Mouse (Mus musculus): ENCODE data around the gene Agtpbp1. TPM values are rescaled to one million over a fixed set of nuclear protein-coding genes. Genes with fewer than 3 reads are reported as not detected.

Agtpbp1 gene
- polyA plus RNA-seq, 1 experiment = 7.5 TPM

- peaks cover 18% of the 10 kb centered on the region for H3K36me3 ChIP-seq (ENCODE audit: control insufficient read depth, insufficient read depth)
- no peak overlapping the region for H3ac ChIP-seq (ENCODE audit: control insufficient read depth, insufficient read length, low read depth)
- H3K79me3 ChIP-seq (ENCODE audit: low read depth) = no peaks in the 10 kb centered on the region
- no peaks in the 10 kb centered on the region for H3K79me2 ChIP-seq (ENCODE audit: control insufficient read depth, insufficient read depth)
- H3K4me3 ChIP-seq (ENCODE audit: insufficient read depth, poor library complexity, severe bottlenecking) = no peak overlapping the region
- H3K27me3 ChIP-seq (ENCODE audit: control insufficient read depth, insufficient read depth, insufficient read length) = no peaks in the 10 kb centered on the region
- no peak for TF ChIP-seq FOSL1 (IDR thresholded peaks at IDR 0.05; ENCODE audit: insufficient read depth, low read length, poor library complexity, severe bottlenecking)
- no peak for TF ChIP-seq USF1 (IDR thresholded peaks at IDR 0.05; ENCODE audit: low read depth)
These were observed 67.0 kb downstream of the Agtpbp1 start for GRCm38 (mm10) chr13:59518016-59518415.

- no peak overlapping the region for H3K4me3 ChIP-seq (ENCODE audit: insufficient read depth, poor library complexity, severe bottlenecking)
- no peaks in the 10 kb centered on the region for H3K27me3 ChIP-seq (ENCODE audit: control insufficient read depth, insufficient read depth, insufficient read length)
- no peaks in the 10 kb centered on the region for H3K79me3 ChIP-seq (ENCODE audit: low read depth)
- H3ac ChIP-seq (ENCODE audit: control insufficient read depth, insufficient read length, low read depth) = no peak overlapping the region
- TF ChIP-seq FOSL1 (IDR thresholded peaks at IDR 0.05; ENCODE audit: insufficient read depth, low read length, poor library complexity, severe bottlenecking) (no peak), CTCF (IDR thresholded peaks at IDR 0.05; ENCODE audit: control insufficient read depth, insufficient read depth, insufficient read length) (peak; percentile 1), MAX (IDR thresholded peaks at IDR 0.05) (no peak), MYOG (IDR thresholded peaks at IDR 0.05; ENCODE audit: control insufficient read depth, extremely low read depth, insufficient read length) (no peak)
- H3K79me2 ChIP-seq (ENCODE audit: control insufficient read depth, insufficient read depth) = no peaks in the 10 kb centered on the region
- H3K36me3 ChIP-seq (ENCODE audit: control insufficient read depth, insufficient read depth) = peaks cover 21% of the 10 kb centered on the region
These were observed 70.0 kb downstream of the Agtpbp1 start for GRCm38 (mm10) chr13:59515074-59515473.

- TF ChIP-seq CTCF (IDR thresholded peaks at IDR 0.05; ENCODE audit: control insufficient read depth, insufficient read depth, insufficient read length) (no peak), USF1 (IDR thresholded peaks at IDR 0.05; ENCODE audit: low read depth) (no peak), MYOG (IDR thresholded peaks at IDR 0.05; ENCODE audit: control insufficient read depth, extremely low read depth, insufficient read length) (no peak), FOSL1 (IDR thresholded peaks at IDR 0.05; ENCODE audit: insufficient read depth, low read length, poor library complexity, severe bottlenecking) (no peak), MYOD1 (IDR thresholded peaks at IDR 0.05; ENCODE audit: control insufficient read depth, insufficient read length, low read depth) (no peak), MAX (IDR thresholded peaks at IDR 0.05) (no peak), CEBPB (IDR thresholded peaks at IDR 0.05; ENCODE audit: low read depth) (no peak)
These were observed 75.2 kb downstream of the Agtpbp1 start for GRCm38 (mm10) chr13:59509644-59510366.

GRCm38 (mm10) chr13:59508584-59508983 is 76.4 kb downstream of the Agtpbp1 start:
- Histone ChIP-seq H3K79me3 (ENCODE audit: low read depth) (no peaks in the 10 kb centered on the region), H3K36me3 (ENCODE audit: control insufficient read depth, insufficient read depth) (peaks cover 24% of the 10 kb centered on the region), H3K27me3 (ENCODE audit: control insufficient read depth, insufficient read depth, insufficient read length) (no peaks in the 10 kb centered on the region), H3ac (ENCODE audit: control insufficient read depth, insufficient read length, low read depth) (no peak overlapping the region), H3K4me3 (ENCODE audit: insufficient read depth, poor library complexity, severe bottlenecking) (no peak overlapping the region), H3K79me2 (ENCODE audit: control insufficient read depth, insufficient read depth) (no peaks in the 10 kb centered on the region)
- TF ChIP-seq FOSL1 (IDR thresholded peaks at IDR 0.05; ENCODE audit: insufficient read depth, low read length, poor library complexity, severe bottlenecking) (no peak), CTCF (IDR thresholded peaks at IDR 0.05; ENCODE audit: control insufficient read depth, insufficient read depth, insufficient read length) (no peak), MYOG (IDR thresholded peaks at IDR 0.05; ENCODE audit: control insufficient read depth, extremely low read depth, insufficient read length) (no peak), CEBPB (IDR thresholded peaks at IDR 0.05; ENCODE audit: low read depth) (no peak), MYOD1 (IDR thresholded peaks at IDR 0.05; ENCODE audit: control insufficient read depth, insufficient read length, low read depth) (no peak), MAX (IDR thresholded peaks at IDR 0.05) (no peak), USF1 (IDR thresholded peaks at IDR 0.05; ENCODE audit: low read depth) (no peak)

More at GRCm38 (mm10) chr13:59509644-59510366, 75.2 kb downstream of the Agtpbp1 start:
- H3ac ChIP-seq (ENCODE audit: control insufficient read depth, insufficient read length, low read depth) = no peak overlapping the region
- H3K4me3 ChIP-seq (ENCODE audit: insufficient read depth, poor library complexity, severe bottlenecking) = no peak overlapping the region
- H3K27me3 ChIP-seq (ENCODE audit: control insufficient read depth, insufficient read depth, insufficient read length) = no peaks in the 10 kb centered on the region
- H3K79me2 ChIP-seq (ENCODE audit: control insufficient read depth, insufficient read depth) = no peaks in the 10 kb centered on the region
- H3K79me3 ChIP-seq (ENCODE audit: low read depth) = no peaks in the 10 kb centered on the region
- H3K36me3 ChIP-seq (ENCODE audit: control insufficient read depth, insufficient read depth) = peaks cover 27% of the 10 kb centered on the region

- TF ChIP-seq CTCF (IDR thresholded peaks at IDR 0.05; ENCODE audit: control insufficient read depth, insufficient read depth, insufficient read length) (no peak), MAX (IDR thresholded peaks at IDR 0.05) (no peak), MYOG (IDR thresholded peaks at IDR 0.05; ENCODE audit: control insufficient read depth, extremely low read depth, insufficient read length) (no peak), FOSL1 (IDR thresholded peaks at IDR 0.05; ENCODE audit: insufficient read depth, low read length, poor library complexity, severe bottlenecking) (no peak), USF1 (IDR thresholded peaks at IDR 0.05; ENCODE audit: low read depth) (no peak), MYOD1 (IDR thresholded peaks at IDR 0.05; ENCODE audit: control insufficient read depth, insufficient read length, low read depth) (no peak), CEBPB (IDR thresholded peaks at IDR 0.05; ENCODE audit: low read depth) (no peak)
- H3K36me3 ChIP-seq (ENCODE audit: control insufficient read depth, insufficient read depth) = peaks cover 12% of the 10 kb centered on the region
- no peaks in the 10 kb centered on the region for H3K27me3 ChIP-seq (ENCODE audit: control insufficient read depth, insufficient read depth, insufficient read length)
- H3ac ChIP-seq (ENCODE audit: control insufficient read depth, insufficient read length, low read depth) = no peak overlapping the region
- H3K4me3 ChIP-seq (ENCODE audit: insufficient read depth, poor library complexity, severe bottlenecking) = no peak overlapping the region
- no peaks in the 10 kb centered on the region for H3K79me3 ChIP-seq (ENCODE audit: low read depth)
- H3K79me2 ChIP-seq (ENCODE audit: control insufficient read depth, insufficient read depth) = no peaks in the 10 kb centered on the region
These were observed 78.6 kb downstream of the Agtpbp1 start for GRCm38 (mm10) chr13:59506450-59506849.

- Histone ChIP-seq H3K79me3 (ENCODE audit: low read depth) (no peaks in the 10 kb centered on the region), H3ac (ENCODE audit: control insufficient read depth, insufficient read length, low read depth) (no peak overlapping the region), H3K36me3 (ENCODE audit: control insufficient read depth, insufficient read depth) (peaks cover 12% of the 10 kb centered on the region), H3K4me3 (ENCODE audit: insufficient read depth, poor library complexity, severe bottlenecking) (no peak overlapping the region), H3K27me3 (ENCODE audit: control insufficient read depth, insufficient read depth, insufficient read length) (no peaks in the 10 kb centered on the region), H3K79me2 (ENCODE audit: control insufficient read depth, insufficient read depth) (no peaks in the 10 kb centered on the region)
- TF ChIP-seq CTCF (IDR thresholded peaks at IDR 0.05; ENCODE audit: control insufficient read depth, insufficient read depth, insufficient read length) (no peak), MAX (IDR thresholded peaks at IDR 0.05) (no peak), FOSL1 (IDR thresholded peaks at IDR 0.05; ENCODE audit: insufficient read depth, low read length, poor library complexity, severe bottlenecking) (no peak), MYOD1 (IDR thresholded peaks at IDR 0.05; ENCODE audit: control insufficient read depth, insufficient read length, low read depth) (no peak), MYOG (IDR thresholded peaks at IDR 0.05; ENCODE audit: control insufficient read depth, extremely low read depth, insufficient read length) (no peak), USF1 (IDR thresholded peaks at IDR 0.05; ENCODE audit: low read depth) (no peak), CEBPB (IDR thresholded peaks at IDR 0.05; ENCODE audit: low read depth) (no peak)
These were observed 79.2 kb downstream of the Agtpbp1 start for GRCm38 (mm10) chr13:59505867-59506266.
